Mouse (Mus musculus): Measurements from ENCODE around the gene Olfr1414. TPM values are rescaled to one million over a fixed set of nuclear protein-coding genes. Genes with fewer than 3 reads are reported as not detected.

Gene Olfr1414
- polyA plus RNA-seq (2017; shearing (Covaris generic)), result 1 to 10 TPM in 1 of 2 experiments, not detected in 1; 1.5 TPM

DNA sequence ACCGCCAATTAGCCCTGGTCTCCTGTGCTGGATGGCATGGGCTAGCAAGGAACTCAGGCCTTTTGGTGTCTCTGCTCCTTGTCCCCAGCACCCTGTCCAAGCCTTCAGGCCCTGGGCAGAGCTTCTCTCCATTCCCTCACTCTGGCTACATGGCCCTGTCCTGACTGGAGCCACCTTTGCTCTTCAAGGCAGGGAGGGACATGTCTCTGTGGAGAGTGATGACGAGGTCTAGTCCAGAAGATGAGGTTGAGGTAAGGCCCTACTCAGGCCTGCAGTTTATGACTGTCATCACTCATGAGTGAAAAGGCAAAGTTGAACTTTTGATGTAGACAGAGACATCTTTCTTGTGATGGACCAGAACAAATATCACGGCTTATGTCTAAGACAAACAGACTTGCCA, at the start of gene Olfr1414:
Gene Olfr1414, minus strand, starts transcription at position 101 of the 400 bp plus-strand sequence.

DNA sequence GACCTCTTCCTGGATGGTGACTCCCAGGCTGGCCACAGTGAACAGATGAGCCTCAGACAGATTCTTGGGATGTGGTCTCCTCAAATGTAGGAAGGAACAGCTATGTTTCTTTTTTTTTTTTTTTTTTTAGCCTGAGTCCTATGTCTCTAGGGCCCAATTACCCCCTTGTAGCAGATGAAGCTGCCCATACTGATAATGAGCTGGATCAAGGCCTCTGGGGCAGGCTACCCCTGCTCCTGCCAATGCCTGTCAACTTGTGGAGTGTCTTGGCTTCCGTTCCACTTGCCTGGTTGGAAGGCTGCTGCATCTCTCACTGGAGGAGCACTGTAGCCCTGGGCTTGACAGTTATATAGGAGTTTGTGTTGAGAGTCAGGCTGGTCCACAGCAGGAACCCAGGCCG, 22.5 kb downstream of the Olfr1414 start, which contains the start of gene Olfr1415:
Gene Olfr1415, minus strand, starts transcription at position 101 of the 400 bp plus-strand sequence.

DNA sequence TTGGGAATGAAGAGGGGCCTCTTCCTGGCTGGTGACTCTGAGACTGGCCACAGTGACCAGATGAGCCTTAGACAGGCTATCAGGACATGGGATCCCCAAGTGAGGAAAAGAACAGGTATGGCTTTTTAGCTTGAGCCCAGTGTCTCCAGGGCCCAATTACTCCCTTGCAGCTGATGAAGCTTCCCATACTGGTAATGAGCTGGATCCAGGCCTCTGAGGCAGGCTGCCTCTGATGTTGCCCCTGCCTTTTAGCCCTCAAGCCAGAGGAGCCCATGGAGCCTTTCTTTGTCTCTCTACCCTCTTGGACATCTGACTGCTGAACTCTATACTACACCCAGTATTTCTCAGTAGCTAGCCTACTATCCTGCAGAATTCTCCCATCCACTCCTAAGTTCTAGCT, 33.4 kb downstream of the Olfr1414 start, which contains the start of gene Olfr1416:
Gene Olfr1416, minus strand, starts transcription at position 101 of the 400 bp plus-strand sequence.

DNA sequence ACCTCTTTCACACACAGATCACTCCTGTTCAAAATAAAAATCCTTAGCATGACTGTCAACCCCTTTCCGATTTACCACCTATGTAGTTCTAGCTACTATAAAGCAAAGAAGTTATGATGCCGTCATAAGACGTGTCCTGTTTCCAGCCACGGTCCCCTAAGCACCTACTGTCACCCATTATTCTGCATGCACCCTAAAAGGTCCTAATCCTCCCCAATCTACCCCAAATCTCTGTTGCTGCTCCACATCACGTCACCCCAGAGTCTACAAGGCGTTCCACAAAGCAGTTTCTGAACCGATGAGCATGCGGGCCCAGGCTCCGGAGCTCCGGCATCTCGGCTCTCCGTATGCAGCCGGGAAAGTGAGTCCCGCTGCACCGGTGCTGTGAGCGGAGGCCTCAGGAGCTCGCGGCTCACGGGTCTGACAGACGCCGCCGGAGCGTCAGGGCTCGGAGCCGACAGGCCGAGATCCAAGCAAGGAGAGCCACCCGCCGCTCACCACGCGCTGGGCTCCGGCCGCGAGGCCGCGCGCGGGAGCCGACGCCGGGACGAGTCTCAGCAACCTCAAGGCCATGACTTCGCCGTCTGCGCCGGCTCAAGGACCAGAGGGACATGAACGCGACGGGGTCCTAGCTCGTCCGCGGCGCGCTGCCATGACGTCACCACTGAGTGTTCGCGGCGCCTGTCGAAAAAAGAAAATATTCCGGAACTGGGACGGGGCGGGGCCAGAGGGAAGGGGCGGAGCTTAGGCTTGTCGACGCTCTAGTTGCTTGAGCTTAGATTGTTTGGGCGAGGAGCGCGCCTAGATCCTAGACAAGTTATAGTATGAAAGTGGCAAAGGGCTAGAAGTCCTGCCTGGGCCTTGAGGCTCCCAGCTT, 45.1 kb downstream of the Olfr1414 start, which contains the start of gene Ndufa10:
Gene Ndufa10, minus strand, starts transcription at position 696 of the 877 bp plus-strand sequence.

Other genes starting within 250 kb of the Olfr1414 start
- gene Ndufa10, start 44.8 kb downstream of the Olfr1414 start, polyA plus RNA-seq (2017; shearing (Covaris generic)), result 100 to 1,000 TPM; 229 to 244 TPM
- not detected for gene Olfr1416, start 33.5 kb downstream of the Olfr1414 start, polyA plus RNA-seq (2017; shearing (Covaris generic))
- gene Olfr1415, start 22.6 kb downstream of the Olfr1414 start, polyA plus RNA-seq (2017; shearing (Covaris generic)), result not detected
- gene Olfr1413, start 52.7 kb upstream of the Olfr1414 start, polyA plus RNA-seq (2017; shearing (Covaris generic)), result under 1 TPM in 1 of 2 experiments, not detected in 1; 0.28 TPM
- gene Olfr1412, start 67.1 kb upstream of the Olfr1414 start, polyA plus RNA-seq (2017; shearing (Covaris generic)), result under 1 TPM in 1 of 2 experiments, not detected in 1; 0.06 TPM
- gene Olfr1411, start 75.8 kb upstream of the Olfr1414 start, polyA plus RNA-seq (2017; shearing (Covaris generic)), result under 1 TPM in 1 of 2 experiments, not detected in 1; 0.14 TPM
- gene Olfr1410, start 87.1 kb upstream of the Olfr1414 start, polyA plus RNA-seq (2017; shearing (Covaris generic)), result not detected
- not detected for gene Olfr12, start 99.1 kb upstream of the Olfr1414 start, polyA plus RNA-seq (2017; shearing (Covaris generic))
- gene Cops9, start 123.3 kb upstream of the Olfr1414 start, polyA plus RNA-seq (2017; shearing (Covaris generic)), result 100 to 1,000 TPM; 234 to 278 TPM
- 1 to 10 TPM in 1 of 2 experiments, under 1 TPM in 1; 0.99 to 2.5 TPM for gene Otos, start 130.2 kb upstream of the Olfr1414 start, polyA plus RNA-seq (2017; shearing (Covaris generic))

All from activated CD4-positive, CD25-positive, alpha-beta regulatory T cell (primary cell).